Mouse (Mus musculus): Measurements from ENCODE around the gene Lingo1. TPM values are rescaled to one million over a fixed set of nuclear protein-coding genes. Genes with fewer than 3 reads are reported as not detected.

The Lingo1 gene
- polyA plus RNA-seq, 1 experiment from 2014 or later: 1.8 TPM

- H3K27ac ChIP-seq (ENCODE audit: poor library complexity, severe bottlenecking): no peak overlapping the region
- no peak overlapping the region for H3K4me2 ChIP-seq
- H3K9ac ChIP-seq: no peak overlapping the region
- no peak for ATAC-seq (ENCODE audit: insufficient number of reproducible peaks, low FRiP score)
- no peak overlapping the region for H3K4me3 ChIP-seq
- H3K36me3 ChIP-seq: no peaks in the 10 kb centered on the region
- H3K9me3 ChIP-seq (replicated peaks): no peaks in the 10 kb centered on the region
- 66% methylated on average over 11 of the region's 11 CpGs for WGBS
- peaks cover 13% of the 10 kb centered on the region for H3K27me3 ChIP-seq (replicated peaks)
- H3K4me1 ChIP-seq (replicated peaks): peaks cover 6% of the 10 kb centered on the region
Measured at GRCm38 (mm10) chr9:56583139-56584042, 212.9 kb downstream of the Lingo1 start.

GRCm38 (mm10) chr9:56582628-56583027, 213.6 kb downstream of the Lingo1 start:
- Histone ChIP-seq H3K36me3 (no peaks in the 10 kb centered on the region), H3K4me3 (no peak overlapping the region), H3K4me1 (replicated peaks) (peaks cover 6% of the 10 kb centered on the region), H3K9me3 (replicated peaks) (no peaks in the 10 kb centered on the region), H3K27ac (ENCODE audit: poor library complexity, severe bottlenecking) (no peak overlapping the region), H3K9ac (no peak overlapping the region), H3K27me3 (replicated peaks) (peaks cover 13% of the 10 kb centered on the region), H3K4me2 (no peak overlapping the region)
- 53% methylated on average over 8 of the region's 8 CpGs for WGBS
- no peak for ATAC-seq (ENCODE audit: insufficient number of reproducible peaks, low FRiP score)

GRCm38 (mm10) chr9:56581700-56582099, 214.6 kb downstream of the Lingo1 start:
- Histone ChIP-seq H3K4me1 (replicated peaks) (peaks cover 6% of the 10 kb centered on the region), H3K9ac (no peak overlapping the region), H3K27me3 (replicated peaks) (peaks cover 5% of the 10 kb centered on the region), H3K4me2 (no peak overlapping the region), H3K36me3 (no peaks in the 10 kb centered on the region), H3K27ac (ENCODE audit: poor library complexity, severe bottlenecking) (no peak overlapping the region), H3K9me3 (replicated peaks) (no peaks in the 10 kb centered on the region), H3K4me3 (no peak overlapping the region)
- 50% methylated on average over 3 of the region's 3 CpGs for WGBS
- ATAC-seq (ENCODE audit: insufficient number of reproducible peaks, low FRiP score): no peak

DNA sequence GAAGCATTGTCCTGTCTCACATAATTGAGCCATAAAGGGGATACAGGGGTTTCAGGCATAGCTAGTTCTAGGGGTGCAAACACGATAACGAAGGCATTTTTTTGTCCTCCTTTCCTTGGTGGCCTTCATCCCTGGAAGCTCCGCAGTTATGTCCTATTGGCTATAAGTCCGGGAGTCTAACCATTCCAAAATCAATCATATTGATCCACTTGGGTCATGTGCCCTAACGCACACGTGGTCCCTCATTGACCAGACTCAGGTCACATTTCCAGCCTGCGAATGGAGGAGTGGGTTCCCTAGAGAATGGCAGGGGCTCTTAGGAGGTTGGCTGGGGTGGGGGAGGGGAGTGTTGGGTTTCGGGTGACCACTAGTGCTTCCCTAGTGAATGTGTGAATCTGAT, 215.3 kb downstream of the Lingo1 start:
- Histone ChIP-seq H3K27me3 (replicated peaks) (no peaks in the 10 kb centered on the region; the same call in none of the 2 replicates), H3K4me3 (no peak overlapping the region)
- 72% methylated on average over 8 of the region's 8 CpGs for WGBS

DNA sequence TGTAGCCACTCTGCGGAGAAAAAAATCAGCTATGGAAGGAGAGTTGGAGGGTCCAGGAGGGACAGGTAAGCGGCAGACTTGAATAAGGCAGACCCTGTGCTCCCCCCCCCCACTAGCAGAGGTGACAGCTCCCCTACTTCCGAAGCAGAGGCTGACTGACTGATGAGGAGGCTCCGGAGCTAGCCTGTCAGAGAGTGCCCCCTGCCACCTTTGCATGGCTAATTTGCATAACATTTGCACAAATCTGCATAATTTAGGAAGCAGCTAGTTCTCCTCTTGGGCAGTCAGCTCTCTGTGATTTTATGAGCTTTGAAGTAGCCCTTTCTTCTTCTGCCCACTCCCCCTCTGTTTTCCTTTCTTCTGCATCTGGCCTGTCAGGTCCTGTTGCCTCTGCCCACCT, 216.2 kb downstream of the Lingo1 start:
- no peaks in the 10 kb centered on the region; the same call in 1 of the 2 replicates for H3K27me3 ChIP-seq (replicated peaks)
- no peaks in the 10 kb centered on the region for H3K36me3 ChIP-seq
- H3K27ac ChIP-seq (ENCODE audit: poor library complexity, severe bottlenecking): no peak overlapping the region
- H3K4me3 ChIP-seq: no peak overlapping the region
- H3K9me3 ChIP-seq (replicated peaks): no peaks in the 10 kb centered on the region
- H3K4me2 ChIP-seq: no peak overlapping the region
- peaks cover 6% of the 10 kb centered on the region for H3K4me1 ChIP-seq (replicated peaks)
- WGBS: 20% methylated on average over 4 of the region's 4 CpGs
- H3K9ac ChIP-seq: no peak overlapping the region
- ATAC-seq (ENCODE audit: insufficient number of reproducible peaks, low FRiP score): no peak

More for the DNA sequence above, 215.3 kb downstream of the Lingo1 start:
- Histone ChIP-seq H3K4me2 (no peak overlapping the region), H3K9me3 (replicated peaks) (no peaks in the 10 kb centered on the region), H3K27ac (ENCODE audit: poor library complexity, severe bottlenecking) (no peak overlapping the region), H3K36me3 (no peaks in the 10 kb centered on the region), H3K9ac (no peak overlapping the region), H3K4me1 (replicated peaks) (peaks cover 6% of the 10 kb centered on the region)
- no peak for ATAC-seq (ENCODE audit: insufficient number of reproducible peaks, low FRiP score)

GRCm38 (mm10) chr9:56577405-56577804, 218.9 kb downstream of the Lingo1 start:
- no peak overlapping the region for H3K27ac ChIP-seq (ENCODE audit: poor library complexity, severe bottlenecking)
- H3K9ac ChIP-seq: no peak overlapping the region
- no peaks in the 10 kb centered on the region; the same call in 1 of the 2 replicates for H3K27me3 ChIP-seq (replicated peaks)
- H3K36me3 ChIP-seq: no peaks in the 10 kb centered on the region
- H3K4me2 ChIP-seq: no peak overlapping the region
- H3K4me1 ChIP-seq (replicated peaks): no peaks in the 10 kb centered on the region; the same call in 1 of the 2 replicates
- 75% methylated on average over 11 of the region's 11 CpGs for WGBS
- no peaks in the 10 kb centered on the region for H3K9me3 ChIP-seq (replicated peaks)
- H3K4me3 ChIP-seq: no peak overlapping the region
- ATAC-seq (ENCODE audit: insufficient number of reproducible peaks, low FRiP score): no peak

GRCm38 (mm10) chr9:56572534-56573479, 223.5 kb downstream of the Lingo1 start:
- ATAC-seq (ENCODE audit: insufficient number of reproducible peaks, low FRiP score): no peak
- Histone ChIP-seq H3K4me2 (no peak overlapping the region), H3K9me3 (replicated peaks) (no peaks in the 10 kb centered on the region), H3K27ac (ENCODE audit: poor library complexity, severe bottlenecking) (no peak overlapping the region), H3K4me1 (replicated peaks) (no peaks in the 10 kb centered on the region; the same call in 1 of the 2 replicates), H3K9ac (no peak overlapping the region), H3K4me3 (no peak overlapping the region), H3K36me3 (no peaks in the 10 kb centered on the region), H3K27me3 (replicated peaks) (no peaks in the 10 kb centered on the region)
- WGBS: 66% methylated on average over 23 of the region's 23 CpGs

Other genes starting within 250 kb of the Lingo1 start
- gene Odf3l1, start 68.2 kb upstream of the Lingo1 start, polyA plus RNA-seq (2016; fragmentation: Nextera tagmentation; extraction: Ambion mirVana): 0.84 and 1.5 TPM in 2 replicates
- gene Cspg4, start 68.6 kb upstream of the Lingo1 start, polyA plus RNA-seq (2016; fragmentation: Nextera tagmentation; extraction: Ambion mirVana): 32.5 and 35.9 TPM in 2 replicates
- 10.2 and 10.5 TPM in 2 replicates for gene Snx33, start 131.9 kb upstream of the Lingo1 start, polyA plus RNA-seq (2016; fragmentation: Nextera tagmentation; extraction: Ambion mirVana)
- 58.2 and 65.0 TPM in 2 replicates for gene Imp3, start 141.0 kb upstream of the Lingo1 start, polyA plus RNA-seq (2016; fragmentation: Nextera tagmentation; extraction: Ambion mirVana)
- 16.7 and 17.4 TPM in 2 replicates for gene Snupn, start 154.4 kb upstream of the Lingo1 start, polyA plus RNA-seq (2016; fragmentation: Nextera tagmentation; extraction: Ambion mirVana)
- gene Ptpn9, start 198.5 kb upstream of the Lingo1 start, polyA plus RNA-seq (2016; fragmentation: Nextera tagmentation; extraction: Ambion mirVana): 22.4 and 22.9 TPM in 2 replicates